Mouse (Mus musculus) embryo, embryonic 11.5 days (tissue): ENCODE measurements around the gene Slc6a19.
A peak's percentile ranks its signal among the peaks of the same experiment; 100 is the strongest.
"Not testable (repeated sequence)": the region's sequence is repeated elsewhere in the genome, so short reads cannot be mapped to it uniquely, and the experiment has no call there.

Experiments used
- DNase-seq: peaks from one replicate; pipeline ENCODE4 v3.0.0-alpha.2; 2012; ENCODE audit warnings: low read depth, low spot score

The Slc6a19 gene

GRCm38 (mm10) chr13:73704694-73705325 lies at the start of gene Slc6a19:
Gene Slc6a19, minus strand, starts transcription at chr13:73704865.
- DNase-seq, result no peak

- DNase-seq, result no peak
These were observed 46.6 kb upstream of the Slc6a19 start for GRCm38 (mm10) chr13:73751284-73751683.

DNA sequence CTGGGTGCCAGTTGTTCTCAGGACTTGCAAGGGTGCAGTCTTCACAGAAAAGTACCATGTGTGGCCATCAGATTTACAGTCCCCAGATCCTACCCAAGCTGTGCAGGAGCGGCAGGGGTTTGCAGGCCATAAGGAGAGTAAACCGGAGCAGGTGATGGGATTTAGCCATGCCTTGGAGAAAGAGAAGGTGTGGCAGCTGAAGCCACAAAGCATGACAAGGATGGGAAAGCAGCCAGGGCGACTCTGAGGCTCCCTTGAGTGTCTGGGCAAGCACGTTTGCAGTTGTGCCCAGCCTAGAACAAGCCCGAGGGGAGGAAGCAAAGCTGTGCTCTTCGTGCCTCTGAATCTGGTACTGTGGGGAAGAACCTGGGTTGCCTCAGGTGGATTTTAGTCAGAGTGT lies 45.8 kb upstream of the Slc6a19 start:
- DNase-seq, result no peak

GRCm38 (mm10) chr13:73748663-73749440 lies 44.2 kb upstream of the Slc6a19 start:
- no peak for DNase-seq

DNA sequence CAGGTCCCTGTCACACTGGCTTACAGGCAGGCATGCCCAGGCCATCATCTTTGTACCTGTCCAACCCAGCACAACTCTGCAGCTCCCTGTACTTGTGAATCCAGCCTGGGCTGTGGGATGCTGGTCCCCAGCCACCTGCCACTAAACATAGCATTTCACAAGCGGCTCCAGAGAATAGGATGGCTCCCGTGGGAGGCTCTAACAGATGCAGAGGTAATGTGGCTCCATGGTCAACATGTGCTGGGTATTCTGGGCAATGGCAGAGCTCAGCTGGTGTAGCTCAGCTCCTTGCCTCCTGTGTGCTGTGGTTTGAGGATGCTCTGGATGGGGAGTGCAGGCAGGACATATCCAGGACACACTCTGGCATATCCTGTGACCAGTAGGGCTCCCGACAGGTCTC lies 39.0 kb upstream of the Slc6a19 start:
- no peak for DNase-seq

GRCm38 (mm10) chr13:73742944-73743343 lies 38.3 kb upstream of the Slc6a19 start:
- no peak for DNase-seq

DNA sequence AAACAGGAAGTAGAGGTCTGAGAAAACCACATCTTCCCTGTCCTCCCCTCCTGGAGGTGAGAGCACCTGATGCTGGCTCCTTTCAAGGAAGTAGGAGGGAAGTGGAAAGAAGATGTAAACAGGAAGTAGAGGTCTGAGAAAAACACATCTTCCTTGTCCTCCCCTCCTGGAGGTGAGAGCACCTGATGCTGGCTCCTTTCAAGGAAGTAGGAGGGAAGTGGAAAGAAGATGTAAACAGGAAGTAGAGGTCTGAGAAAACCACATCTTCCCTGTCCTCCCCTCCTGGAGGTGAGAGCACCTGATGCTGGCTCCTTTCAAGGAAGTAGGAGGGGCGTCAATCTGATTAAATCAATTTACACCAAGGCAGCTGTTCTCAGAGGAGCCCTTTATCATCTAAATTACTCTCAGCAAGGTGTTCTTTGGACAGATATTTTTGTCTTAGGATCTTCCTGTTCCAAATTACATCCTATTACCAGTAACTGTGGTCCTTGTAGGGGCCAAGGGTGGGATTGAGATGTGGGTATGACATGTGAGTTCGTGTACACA lies 35.8 kb upstream of the Slc6a19 start:
- not testable (repeated sequence) for DNase-seq

DNA sequence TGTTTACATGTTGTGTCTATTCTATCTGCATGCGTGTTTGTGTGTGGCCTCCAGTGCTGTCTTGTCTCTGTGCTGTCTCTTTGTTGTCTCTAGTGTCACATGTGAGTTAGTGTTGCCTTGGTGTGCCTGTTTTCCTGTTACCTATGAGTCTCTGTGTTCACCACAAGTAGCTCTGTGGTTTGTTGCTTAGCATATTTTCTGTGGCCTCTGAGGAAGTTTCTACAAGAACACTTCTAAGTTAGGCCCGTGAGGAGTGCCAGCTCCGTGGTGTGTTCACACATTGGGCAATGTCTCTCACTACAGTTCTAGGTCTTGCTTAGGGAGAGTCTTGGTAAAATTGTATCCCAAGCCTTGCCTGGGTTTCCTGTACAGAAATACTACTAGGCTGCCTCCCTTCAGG lies 32.3 kb upstream of the Slc6a19 start:
- no peak for DNase-seq

GRCm38 (mm10) chr13:73735928-73736327 lies 31.3 kb upstream of the Slc6a19 start:
- DNase-seq, result no peak

DNA sequence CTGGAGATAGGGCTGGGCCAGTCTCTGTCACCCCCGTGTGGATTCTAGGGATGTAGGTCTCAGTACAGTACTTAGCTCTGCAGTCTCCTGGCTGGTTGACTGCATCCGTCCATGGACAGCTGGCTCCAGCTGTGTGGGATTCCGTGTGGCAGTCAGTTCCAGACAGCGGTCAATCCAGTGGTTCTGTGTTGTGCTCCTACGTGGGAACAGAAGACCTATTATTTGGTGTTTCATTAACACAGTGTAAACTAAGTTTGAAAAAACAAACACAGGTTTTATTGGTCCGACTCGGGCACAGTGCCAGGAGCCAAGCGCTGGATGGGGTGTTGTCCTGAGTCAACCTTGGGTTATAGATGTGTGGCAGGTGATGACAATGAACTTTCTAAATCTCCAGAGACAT lies 30.6 kb upstream of the Slc6a19 start:
- no peak for DNase-seq

DNA sequence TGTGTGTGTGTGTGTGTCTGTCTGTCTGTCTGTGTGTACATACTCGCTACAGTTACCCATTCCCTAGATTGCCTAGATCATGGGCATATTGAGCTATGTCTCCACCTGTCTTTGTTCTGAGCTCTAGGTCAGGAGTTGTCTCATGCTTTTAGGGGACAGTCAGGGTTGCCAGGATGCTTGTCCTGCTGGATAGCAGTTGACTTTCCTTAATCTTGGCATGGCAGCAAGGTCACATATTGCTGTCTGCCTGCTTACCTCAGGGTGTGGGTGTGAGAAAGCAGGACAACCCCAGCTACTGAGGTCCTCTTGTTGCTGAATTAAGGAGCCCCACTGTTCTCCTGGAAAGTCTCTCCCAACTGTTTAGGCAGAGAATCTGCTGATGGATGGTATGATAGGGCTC lies 29.7 kb upstream of the Slc6a19 start:
- no peak for DNase-seq

- DNase-seq, result no peak
These were observed 28.4 kb upstream of the Slc6a19 start, which contains the start of gene Slc12a7 for GRCm38 (mm10) chr13:73732742-73733700. Gene Slc12a7, plus strand, starts transcription at chr13:73733094.

- DNase-seq, result no peak
These were observed 27.6 kb upstream of the Slc6a19 start for GRCm38 (mm10) chr13:73732235-73732634.

- DNase-seq, result no peak
These were observed 26.2 kb upstream of the Slc6a19 start for GRCm38 (mm10) chr13:73730913-73731312.

GRCm38 (mm10) chr13:73728633-73729032 lies 24.0 kb upstream of the Slc6a19 start:
- no peak for DNase-seq

DNA sequence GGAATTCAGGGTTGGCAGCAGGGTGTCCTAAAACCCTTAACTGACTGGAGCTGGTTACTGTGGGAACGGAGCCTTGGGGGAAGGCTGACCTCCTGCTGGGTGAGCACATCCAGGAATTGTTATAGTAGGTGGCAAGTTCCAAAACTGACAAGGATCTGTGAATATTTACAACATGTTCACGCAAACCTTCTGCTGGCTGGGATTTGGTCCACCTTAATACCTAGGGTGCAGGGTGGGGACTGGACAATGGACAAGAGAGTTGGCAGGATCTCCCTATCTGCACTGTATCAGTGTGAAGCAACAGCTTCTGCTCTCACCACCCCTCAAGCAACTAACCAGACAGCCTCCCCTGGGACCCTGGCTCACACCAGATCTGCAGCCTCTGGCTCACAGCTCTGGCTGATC lies 23.0 kb upstream of the Slc6a19 start:
- DNase-seq, result no peak

DNA sequence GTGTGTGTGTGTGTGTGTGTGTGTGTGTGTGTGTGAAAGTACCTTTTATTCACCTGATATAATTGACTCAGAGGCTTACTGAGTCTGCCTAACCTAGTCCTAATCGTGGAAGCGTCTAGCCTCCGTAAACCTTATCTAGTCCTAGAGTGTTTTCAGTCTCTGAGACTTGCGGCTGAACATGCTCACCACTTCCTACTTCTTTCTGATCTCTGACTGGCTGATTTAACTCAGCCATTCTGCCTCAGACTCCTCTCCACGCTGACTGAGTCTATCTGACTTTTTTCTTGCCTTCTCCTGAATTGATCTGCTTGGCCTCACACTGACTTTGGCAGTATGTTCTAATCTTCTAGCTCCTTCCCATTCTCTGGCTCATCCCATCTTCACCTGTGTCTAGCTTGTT lies 20.6 kb upstream of the Slc6a19 start:
- DNase-seq, result no peak

DNA sequence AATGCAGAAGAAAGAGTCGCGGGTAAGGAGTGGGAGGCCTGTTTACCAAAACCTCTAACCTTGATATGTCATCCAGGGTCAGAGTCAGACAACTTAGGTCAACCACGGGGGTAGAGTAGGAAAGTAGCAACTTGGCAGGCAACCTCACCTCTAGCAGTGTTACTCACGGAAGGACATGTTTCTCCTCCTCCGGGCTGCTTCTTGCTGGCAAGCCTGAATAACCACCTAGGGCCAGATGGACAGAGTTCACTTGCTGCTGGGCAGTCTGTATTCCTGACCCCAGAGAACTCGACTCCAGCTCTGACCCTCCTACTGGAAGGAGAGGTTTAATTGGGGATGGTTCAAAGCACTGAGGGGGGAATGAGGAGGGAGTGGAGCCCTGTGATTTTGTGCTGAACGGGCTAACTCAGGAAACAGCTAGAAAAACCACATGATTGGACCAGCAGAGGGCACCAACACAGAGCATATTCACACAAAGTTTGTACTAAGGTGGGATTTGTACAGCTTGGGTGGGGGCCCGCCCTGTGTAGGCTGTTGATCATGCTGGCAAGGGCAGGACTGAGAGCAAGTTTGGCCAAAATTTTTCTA lies 18.5 kb upstream of the Slc6a19 start:
- DNase-seq, result no peak

DNA sequence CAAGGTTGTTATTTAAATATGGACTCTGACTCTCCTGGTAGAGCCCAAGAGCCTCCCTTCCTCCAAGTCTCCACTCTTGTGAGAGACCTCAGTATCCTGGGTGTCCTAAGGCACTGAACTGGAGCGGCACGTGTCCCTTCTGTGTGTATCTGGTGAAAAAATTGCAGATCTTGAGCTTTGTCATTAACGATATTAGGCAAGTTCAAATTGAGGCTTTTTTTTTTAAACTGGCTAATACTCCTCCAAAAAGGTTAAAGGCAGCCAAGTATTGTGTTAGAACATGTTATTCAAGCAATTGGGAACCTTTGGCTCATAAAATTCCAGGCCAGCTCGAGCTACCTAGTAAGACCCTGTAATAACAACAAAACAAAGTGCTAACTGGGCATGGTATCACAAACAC lies 15.6 kb upstream of the Slc6a19 start:
- no peak for DNase-seq

GRCm38 (mm10) chr13:73718225-73718624 lies 13.6 kb upstream of the Slc6a19 start:
- peak; percentile 79 for DNase-seq

DNA sequence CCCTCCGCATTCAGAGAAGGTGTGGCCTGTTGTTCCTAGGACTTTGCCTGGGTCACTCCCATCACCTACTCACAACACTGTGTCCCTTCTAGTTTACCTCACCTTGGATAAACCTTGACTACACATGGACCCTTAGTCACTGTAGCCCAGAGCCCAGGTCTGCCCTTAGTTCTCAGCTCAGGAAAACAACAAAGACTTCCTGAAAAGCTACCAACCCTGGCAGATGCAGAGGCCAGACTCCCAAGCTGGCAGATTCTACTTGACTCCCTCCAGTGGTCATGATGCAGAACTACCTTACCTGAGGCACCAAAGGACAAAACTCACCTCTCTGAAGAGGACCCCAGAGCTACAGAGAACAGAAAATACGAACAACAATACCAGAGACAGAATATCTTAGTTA lies 9.4 kb upstream of the Slc6a19 start:
- no peak for DNase-seq
